Mouse (Mus musculus) lung, postnatal 4 days (tissue): Measurements from ENCODE around the gene Tmem8b.
A peak's percentile ranks its signal among the peaks of the same experiment; 100 is the strongest.

ENCODE experiments used
- DNase-seq, 2 experiments: peaks; one replicate each; pipeline ENCODE4 v3.0.0; 2021

Gene Tmem8b

GRCm38 (mm10) chr4:43668782-43669427, at the start of gene Tmem8b, which contains the start of gene Fam221b:
Gene Tmem8b, plus strand, starts transcription at chr4:43668971.
Gene Fam221b, minus strand, starts transcription at chr4:43669145.
- DNase-seq: peak; percentile 93

GRCm38 (mm10) chr4:43620146-43620778, 48.5 kb upstream of the Tmem8b start:
- DNase-seq: no peak

DNA sequence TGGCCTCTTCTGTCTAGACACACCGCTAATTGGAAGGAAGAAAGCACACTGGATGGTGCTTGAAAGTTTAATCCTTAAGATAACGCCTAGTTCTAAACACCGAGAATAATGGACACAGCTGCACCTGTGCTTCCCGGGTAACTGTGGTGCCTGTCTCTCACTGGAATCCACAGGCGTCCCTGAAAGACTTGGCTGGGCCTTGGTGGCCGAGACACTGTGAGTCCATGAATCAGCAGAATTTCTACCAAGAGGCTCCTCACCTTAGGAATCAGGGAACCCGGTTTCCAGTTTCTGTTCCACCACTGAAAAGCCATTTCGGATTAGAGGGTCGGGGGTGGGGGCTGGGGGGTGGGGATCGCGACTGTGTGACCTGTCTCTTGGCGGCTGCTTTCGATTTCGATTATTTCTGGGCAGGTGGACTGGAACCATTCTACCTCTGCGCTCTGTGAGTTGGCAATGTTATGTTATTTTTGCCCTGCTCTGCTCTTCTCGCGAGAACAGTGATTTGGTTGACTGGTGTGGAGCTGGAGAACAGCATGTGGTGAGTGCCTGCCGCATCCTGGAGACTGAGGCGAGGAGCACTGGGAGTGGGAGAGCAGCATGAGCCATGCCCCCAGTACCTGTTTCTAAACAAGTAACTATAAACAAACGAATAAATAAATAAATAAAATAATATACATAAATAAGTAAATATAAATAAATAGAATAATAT, 39.5 kb upstream of the Tmem8b start:
- peak in 1 of 2 experiments; percentile 19 for DNase-seq

DNA sequence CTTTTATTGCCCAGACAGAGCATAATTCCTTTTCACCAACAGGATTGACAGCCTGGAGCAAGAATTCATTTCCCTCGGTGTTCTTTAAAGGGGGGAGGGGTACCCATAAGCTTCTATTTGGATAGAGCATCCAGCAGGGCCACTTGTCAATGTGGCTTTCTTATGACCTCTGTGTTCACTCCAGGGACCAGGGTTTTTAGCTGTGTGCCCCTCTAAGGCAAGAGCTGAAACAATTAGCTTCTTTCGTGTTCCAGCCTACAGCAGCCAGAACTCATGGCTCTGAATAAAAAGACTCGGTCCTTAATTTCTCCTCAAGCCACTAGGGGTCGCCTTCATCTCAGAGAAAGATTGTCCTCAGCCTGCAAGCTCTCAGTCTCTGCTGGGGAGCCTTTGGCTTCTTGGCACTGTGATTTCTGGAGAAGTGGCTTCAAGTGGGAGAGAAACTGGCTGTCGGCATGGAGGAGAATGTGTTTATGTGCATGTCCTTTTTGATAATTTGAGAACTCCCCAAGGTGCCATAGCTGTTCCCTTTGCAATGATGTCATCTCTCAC, 38.7 kb upstream of the Tmem8b start:
- DNase-seq: peak; percentile 71 to 87

DNA sequence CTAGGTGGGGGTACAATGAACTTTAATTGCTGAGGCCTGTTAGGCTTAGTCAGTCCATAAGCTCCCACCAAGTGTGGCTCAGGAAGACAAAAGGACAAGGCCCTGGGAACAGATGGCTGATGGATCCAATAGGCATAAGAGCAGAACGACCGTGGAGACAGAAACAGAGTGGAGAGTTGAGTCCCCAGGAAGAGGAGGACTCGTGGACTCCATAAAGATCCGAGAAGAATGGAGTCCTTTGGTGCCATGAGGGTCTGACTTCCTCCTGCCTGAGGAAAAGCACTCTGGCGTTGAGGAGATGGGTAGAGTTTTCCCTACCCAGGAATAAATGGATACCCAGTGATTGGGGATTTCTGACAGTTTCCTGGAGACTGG, 38.1 kb upstream of the Tmem8b start:
- DNase-seq: no peak

GRCm38 (mm10) chr4:43631046-43631955, 37.5 kb upstream of the Tmem8b start, which contains the start of gene Npr2:
Gene Npr2, plus strand, starts transcription at chr4:43631935.
- peak; percentile 59 to 78 for DNase-seq

DNA sequence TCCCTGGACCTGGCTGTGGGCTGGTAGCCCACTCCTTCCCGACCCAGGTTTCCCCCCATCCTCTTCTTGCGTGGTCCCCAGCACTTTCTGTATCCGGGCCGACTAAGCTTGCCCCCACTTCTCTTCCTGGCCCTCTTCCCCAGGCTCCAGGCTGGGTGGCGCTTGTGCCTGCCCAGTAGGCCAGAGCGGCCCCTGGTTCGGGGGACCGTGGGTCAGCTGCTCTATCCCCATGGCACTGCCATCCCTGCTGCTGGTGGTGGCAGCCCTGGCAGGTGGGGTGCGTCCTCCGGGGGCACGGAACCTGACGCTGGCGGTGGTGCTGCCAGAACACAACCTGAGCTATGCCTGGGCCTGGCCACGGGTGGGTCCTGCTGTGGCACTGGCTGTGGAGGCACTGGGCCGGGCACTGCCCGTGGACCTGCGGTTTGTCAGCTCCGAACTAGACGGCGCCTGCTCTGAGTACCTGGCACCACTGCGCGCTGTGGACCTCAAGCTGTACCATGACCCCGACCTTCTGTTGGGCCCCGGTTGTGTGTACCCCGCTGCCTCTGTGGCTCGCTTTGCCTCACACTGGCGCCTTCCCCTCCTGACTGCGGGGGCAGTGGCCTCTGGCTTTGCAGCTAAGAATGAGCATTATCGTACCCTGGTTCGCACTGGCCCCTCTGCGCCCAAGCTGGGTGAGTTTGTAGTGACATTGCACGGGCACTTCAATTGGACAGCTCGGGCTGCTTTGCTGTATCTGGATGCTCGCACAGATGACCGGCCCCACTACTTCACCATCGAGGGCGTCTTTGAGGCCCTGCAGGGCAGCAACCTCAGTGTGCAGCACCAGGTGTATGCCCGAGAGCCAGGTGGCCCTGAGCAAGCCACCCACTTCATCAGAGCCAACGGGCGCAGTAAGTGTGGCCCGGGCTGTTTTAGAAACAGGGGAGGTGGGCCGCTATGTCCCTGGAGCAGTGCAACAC, 36.5 kb upstream of the Tmem8b start:
- peak in 1 of 2 experiments; percentile 40 for DNase-seq

GRCm38 (mm10) chr4:43633296-43633695, 35.5 kb upstream of the Tmem8b start:
- DNase-seq: peak in 1 of 2 experiments; percentile 20

- no peak for DNase-seq
These were observed 35.0 kb upstream of the Tmem8b start for GRCm38 (mm10) chr4:43633736-43634135.

- peak in 1 of 2 experiments; percentile 16 for DNase-seq
These were observed 34.0 kb upstream of the Tmem8b start for GRCm38 (mm10) chr4:43634621-43635374.

GRCm38 (mm10) chr4:43636751-43637150, 32.0 kb upstream of the Tmem8b start:
- DNase-seq: peak in 1 of 2 experiments; percentile 17

DNA sequence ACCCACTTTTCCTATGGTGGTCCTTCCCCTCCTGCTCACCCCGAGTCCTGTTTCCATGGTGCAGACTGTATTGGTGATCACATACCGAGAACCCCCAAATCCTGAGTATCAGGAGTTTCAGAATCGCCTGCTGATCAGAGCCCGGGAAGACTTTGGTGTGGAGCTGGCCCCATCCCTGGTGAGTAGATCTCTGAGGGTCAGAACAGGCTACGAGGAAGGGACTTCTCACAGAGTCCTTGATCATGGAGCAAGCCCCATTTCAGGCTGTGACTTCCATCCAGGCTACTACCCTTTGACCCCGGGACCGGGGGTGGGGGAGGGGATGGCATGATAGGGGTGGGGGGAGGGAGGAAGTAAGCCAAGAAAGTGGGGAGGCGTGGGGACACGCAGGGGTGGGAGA, 28.7 kb upstream of the Tmem8b start:
- peak in 1 of 2 experiments; percentile 12 for DNase-seq

GRCm38 (mm10) chr4:43640491-43640890, 28.3 kb upstream of the Tmem8b start:
- DNase-seq: peak in 1 of 2 experiments; percentile 12

GRCm38 (mm10) chr4:43649783-43650182, 19.0 kb upstream of the Tmem8b start:
- no peak for DNase-seq

GRCm38 (mm10) chr4:43652726-43653125, 16.0 kb upstream of the Tmem8b start:
- DNase-seq: no peak

DNA sequence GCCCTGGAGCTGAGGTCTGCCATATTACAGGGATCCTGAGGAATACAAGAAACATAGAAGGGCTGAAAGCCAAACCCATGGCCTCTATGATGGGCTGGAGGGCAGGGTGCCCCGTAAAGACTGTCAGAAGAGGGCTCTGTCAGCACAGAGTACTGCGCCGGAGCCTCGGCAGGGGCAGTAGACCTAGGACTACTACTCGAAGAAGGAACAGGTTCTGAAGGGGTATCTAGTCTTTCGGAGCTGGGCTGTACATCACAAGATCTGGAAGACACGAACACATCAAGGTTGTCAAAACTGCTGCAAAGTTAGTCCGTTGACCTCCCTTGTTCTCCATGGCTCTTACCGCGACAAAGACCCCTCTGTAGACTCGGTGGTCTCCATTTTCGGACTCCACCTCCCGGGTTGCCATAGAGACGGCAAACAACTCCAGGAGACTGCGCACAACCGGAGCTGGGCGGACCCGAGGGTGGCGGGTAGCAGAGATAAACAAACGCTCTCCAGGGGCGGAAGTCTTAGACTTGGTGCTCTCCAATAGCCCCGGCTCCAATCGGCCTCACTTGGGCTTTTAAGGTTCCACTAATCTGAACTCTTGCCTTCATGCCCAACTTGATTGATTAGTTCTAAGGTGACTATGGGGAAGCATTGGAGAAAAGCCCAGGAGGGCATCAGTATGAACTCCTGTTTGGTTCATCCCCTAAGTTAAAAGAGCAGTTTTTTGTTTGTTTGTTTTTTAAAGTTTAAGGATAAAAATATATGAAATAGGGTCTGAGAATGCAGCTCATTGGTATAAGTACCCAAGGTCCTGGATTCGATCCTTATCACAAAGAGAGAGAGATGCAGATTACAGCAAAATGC, 15.4 kb upstream of the Tmem8b start, which contains the start of gene Spag8:
TSS of gene Spag8 (minus strand) at position 434 of the 855 bp plus-strand sequence.
- DNase-seq: peak; percentile 66 to 79

DNA sequence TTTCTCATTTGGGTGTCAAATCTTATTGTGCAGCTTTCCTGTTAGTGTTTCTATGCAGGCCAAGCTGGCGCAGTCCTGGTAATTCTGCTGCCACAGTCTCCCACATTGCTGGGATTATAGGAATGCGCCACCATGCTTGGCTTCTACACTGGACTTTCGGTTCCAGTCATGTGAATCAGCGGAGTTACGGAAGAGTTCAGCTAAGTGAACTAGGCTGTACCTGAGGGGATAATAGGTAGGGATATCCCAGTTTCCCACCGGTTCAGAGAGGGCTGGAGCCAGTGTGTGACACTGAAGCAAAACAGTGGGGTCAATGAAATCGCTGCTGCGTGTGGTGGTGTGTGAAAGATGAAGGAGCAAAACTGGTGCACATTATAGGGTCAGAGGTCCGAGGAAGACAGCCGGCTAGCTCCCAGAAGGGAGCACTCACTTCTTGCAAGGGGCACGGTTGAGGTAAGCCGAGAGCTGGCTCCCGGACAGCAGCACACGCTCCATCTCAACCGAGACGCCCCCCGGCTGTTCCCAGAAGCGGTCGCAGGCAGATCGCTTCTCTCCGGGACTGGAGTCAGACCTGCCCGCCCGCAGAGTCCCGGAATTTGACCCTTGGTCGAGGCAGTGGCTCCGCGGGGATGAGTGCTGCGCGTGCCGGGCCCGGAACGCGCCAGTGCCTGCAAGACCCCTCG, 13.0 kb upstream of the Tmem8b start:
- DNase-seq: no peak

DNA sequence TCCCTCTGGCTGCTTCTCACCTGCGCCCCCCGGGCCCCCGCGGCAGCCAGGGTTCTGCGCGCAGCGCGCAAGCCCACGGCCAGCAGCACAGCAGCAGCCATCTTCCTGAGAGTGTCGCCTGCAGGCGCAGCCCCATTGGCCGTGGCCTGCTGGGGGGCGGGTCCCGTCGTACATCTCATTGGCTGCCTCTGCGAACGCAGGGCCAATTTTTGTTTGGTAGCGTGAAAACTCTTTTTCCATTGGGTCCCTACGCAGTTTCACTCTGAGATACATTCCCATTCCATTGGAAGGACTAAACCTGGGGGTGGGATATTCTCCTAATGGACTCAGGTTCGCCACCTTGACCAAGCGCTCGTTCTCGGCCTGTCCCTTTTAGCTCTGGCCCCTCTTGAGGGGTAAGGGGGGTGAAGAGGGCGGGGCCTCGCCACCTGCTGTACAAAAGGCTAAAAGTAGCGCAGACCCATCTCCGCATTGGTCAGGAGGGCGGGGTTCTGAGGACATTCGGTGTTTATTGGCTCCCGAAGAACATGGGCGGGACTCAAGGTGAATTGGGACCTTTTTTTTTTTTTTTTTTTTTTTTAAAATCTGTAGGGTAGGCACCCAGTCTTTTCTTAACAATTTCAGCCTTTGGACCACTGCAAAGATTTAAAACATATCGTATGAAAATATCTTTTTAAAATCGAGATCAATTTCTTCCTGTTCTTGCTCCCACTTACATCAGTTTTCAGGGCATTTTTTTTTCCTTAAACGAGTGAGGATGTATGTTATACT, 12.2 kb upstream of the Tmem8b start, which contains the start of gene Hint2:
TSS of gene Hint2 (minus strand) at position 128 of the 771 bp plus-strand sequence.
- peak; percentile 94 to 96 for DNase-seq
